Comparison of ENCODE assay signal across 8 mouse cellular contexts in the genomic region with DNA sequence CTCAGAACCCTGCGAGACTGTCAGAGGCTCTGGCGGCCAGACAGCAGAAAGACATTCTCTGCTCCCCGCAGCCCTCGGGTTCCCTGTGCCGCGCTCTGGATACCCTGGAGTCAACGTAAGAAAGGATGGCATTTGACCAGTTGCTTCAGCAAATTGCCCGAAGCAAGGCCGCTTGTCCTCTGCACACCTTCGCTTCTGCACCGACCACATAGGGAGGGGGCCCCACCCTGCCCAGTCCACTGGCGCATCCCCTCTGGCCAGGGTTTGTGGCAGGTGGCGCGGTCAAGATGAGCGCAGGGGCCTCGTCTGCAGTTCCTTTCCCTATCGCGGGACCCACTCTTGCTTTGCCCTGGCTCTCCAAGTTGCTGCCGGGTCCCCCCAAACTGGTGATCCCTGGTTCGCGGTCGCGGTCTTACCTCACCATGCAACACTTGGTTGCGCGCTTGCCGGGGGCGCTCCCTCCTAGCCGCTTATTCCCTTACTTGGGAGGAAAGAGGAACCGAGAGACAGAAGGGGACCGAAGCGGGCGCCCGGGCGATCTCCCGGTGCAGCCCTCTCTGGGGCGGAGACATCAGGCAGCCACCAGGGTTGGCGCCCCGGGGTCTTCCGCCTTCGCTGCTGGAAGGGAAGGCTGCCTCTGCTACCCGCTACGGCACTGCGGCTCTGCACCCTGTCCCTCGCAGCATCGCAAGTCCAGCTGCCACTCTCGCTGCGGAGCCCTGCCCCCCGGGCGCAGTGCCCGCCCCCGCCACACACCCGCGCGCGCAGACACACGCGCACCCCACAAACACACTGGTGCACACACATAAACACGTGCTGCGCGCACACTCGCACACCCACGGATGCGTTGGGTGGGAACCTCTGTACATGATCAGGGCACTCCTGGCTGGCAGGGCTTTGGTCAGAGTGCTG. TPM values are rescaled to one million over a fixed set of nuclear protein-coding genes. Genes with fewer than 3 reads are reported as not detected.
A peak's percentile ranks its signal among the peaks of the same experiment; 100 is the strongest.
DNase-seq lines count a peak whose midpoint lies in the region; ATAC-seq and TF ChIP-seq lines count a peak whose summit lies in the region.

TSS of gene Dgkg (minus strand) at position 689 of the 912 bp plus-strand sequence.

- intact Hi-C loops in left cerebral cortex, postnatal 36 days (cut with DNase I) = loop anchor here (5.0 kb wide), 1 partner anchor 136 kb away; no protein-coding TSS in a partner anchor

- no peaks in the 10 kb centered on the region for H3K36me3 ChIP-seq in intestine, embryonic 16.5 days (ENCODE audit: control insufficient read depth, insufficient read depth, low read length)

- peak; percentile 62 for ATAC-seq in granulocyte monocyte progenitor cell, adult 5-6 weeks (replicated peaks; ENCODE audit: poor library complexity, severe bottlenecking)
- ATAC-seq in intestine, embryonic 16.5 days = peak; percentile 58
- peak; percentile 70 for ATAC-seq in megakaryocyte progenitor cell, adult 5-6 weeks (replicated peaks; ENCODE audit: poor library complexity)

- peak within 1 kb of the TSS; percentile 79 for H3K27ac ChIP-seq in cortical plate, adult 2 months (ENCODE audit: insufficient read depth, low read length)
- H3K27ac ChIP-seq in intestine, embryonic 16.5 days (ENCODE audit: low read length) = no peak within 1 kb of the TSS

- 1% methylated on average over 63 of the region's 63 CpGs for whole genome bisulfite sequencing in intestine, embryonic 16.5 days

- peaks cover 2% of the 10 kb centered on the region; the same call in 1 of the 2 replicates for H3K4me1 ChIP-seq in cortical plate, adult 2 months (ENCODE audit: control insufficient read depth, insufficient read depth, low read length)
- peaks cover 11% of the 10 kb centered on the region for H3K4me1 ChIP-seq in intestine, embryonic 16.5 days (ENCODE audit: control insufficient read depth, insufficient read depth, low read length)

- H3K9me3 ChIP-seq in intestine, embryonic 16.5 days (ENCODE audit: control insufficient read depth, low read length) = no peaks in the 10 kb centered on the region

- H3K9ac ChIP-seq in intestine, embryonic 16.5 days (ENCODE audit: low read depth, low read length) = peak within 1 kb of the TSS; percentile 54

- peak within 1 kb of the TSS; percentile 87 for H3K4me2 ChIP-seq in intestine, embryonic 16.5 days (ENCODE audit: low read depth, low read length)

- H3K4me3 ChIP-seq in cortical plate, adult 2 months (ENCODE audit: insufficient read depth, low read length) = peak within 1 kb of the TSS; percentile 99
- peak within 1 kb of the TSS; percentile 57 for H3K4me3 ChIP-seq in intestine, embryonic 16.5 days (ENCODE audit: low read length)

- H3K27me3 ChIP-seq in intestine, embryonic 16.5 days (replicated peaks; ENCODE audit: control insufficient read depth, insufficient read depth, low read length) = peaks cover 27% of the 10 kb centered on the region

- TF ChIP-seq CTCF in cortical plate, adult 2 months (IDR thresholded peaks at IDR 0.05; ENCODE audit: extremely low read depth, insufficient read depth, low read length) = no peak

- TF ChIP-seq POLR2A in cortical plate, adult 2 months (IDR thresholded peaks at IDR 0.05; ENCODE audit: extremely low read depth, insufficient read depth, low read length) = 0 out of 2 replicates have a peak, but pooled peaks have one; percentile 54

- DNase-seq in adrenal gland, adult 2 months = peak; percentile 58
- peak; percentile 67 to 70 for DNase-seq in left cerebral cortex, postnatal 36 days (ENCODE audit: low spot score in 2 of 2)
- DNase-seq in skeletal muscle tissue, adult 2 months (ENCODE audit: low read depth, low spot score) = peak; percentile 15
- DNase-seq in ovary, postnatal 14 days (ENCODE audit: low spot score) = no peak

RNA-seq across cellular contexts. Expression of gene Dgkg, which starts in this region (rescaled TPM):
- 1 to 10 TPM; 2.2 to 3.8 TPM for total RNA-seq in adrenal gland, adult 2 months (2021)
- polyA plus RNA-seq in adrenal gland, adult 2 months (2012; rRNA removed) = 0.19 and 0.45 TPM in 2 replicates
- polyA plus RNA-seq in cortical plate, adult 2 months (2012; rRNA removed) = 14.0 and 18.8 TPM in 2 replicates
- 20.4 and 24.4 TPM in 2 replicates for total RNA-seq in granulocyte monocyte progenitor cell, adult 5-6 weeks (2014; fragmentation: Nextera tagmentation)
- total RNA-seq in granulocyte monocyte progenitor cell, adult 5-6 weeks (2017) = 12.1 and 13.4 TPM in 2 replicates
- polyA plus RNA-seq in intestine, embryonic 16.5 days (2015; fragmentation: Nextera tagmentation; extraction: Ambion mirVana) = 5.5 and 5.9 TPM in 2 replicates
- 10 to 100 TPM; 46.3 to 64.0 TPM for total RNA-seq in left cerebral cortex, postnatal 36 days (2021)
- total RNA-seq in megakaryocyte progenitor cell, adult 5-6 weeks (2015) = 13.5 and 18.8 TPM in 2 replicates
- total RNA-seq in megakaryocyte progenitor cell, adult 5-6 weeks (2017) = 13.9 and 14.0 TPM in 2 replicates
